Mouse (Mus musculus): ENCODE results near the gene Piezo1.

Piezo1 gene

DNA sequence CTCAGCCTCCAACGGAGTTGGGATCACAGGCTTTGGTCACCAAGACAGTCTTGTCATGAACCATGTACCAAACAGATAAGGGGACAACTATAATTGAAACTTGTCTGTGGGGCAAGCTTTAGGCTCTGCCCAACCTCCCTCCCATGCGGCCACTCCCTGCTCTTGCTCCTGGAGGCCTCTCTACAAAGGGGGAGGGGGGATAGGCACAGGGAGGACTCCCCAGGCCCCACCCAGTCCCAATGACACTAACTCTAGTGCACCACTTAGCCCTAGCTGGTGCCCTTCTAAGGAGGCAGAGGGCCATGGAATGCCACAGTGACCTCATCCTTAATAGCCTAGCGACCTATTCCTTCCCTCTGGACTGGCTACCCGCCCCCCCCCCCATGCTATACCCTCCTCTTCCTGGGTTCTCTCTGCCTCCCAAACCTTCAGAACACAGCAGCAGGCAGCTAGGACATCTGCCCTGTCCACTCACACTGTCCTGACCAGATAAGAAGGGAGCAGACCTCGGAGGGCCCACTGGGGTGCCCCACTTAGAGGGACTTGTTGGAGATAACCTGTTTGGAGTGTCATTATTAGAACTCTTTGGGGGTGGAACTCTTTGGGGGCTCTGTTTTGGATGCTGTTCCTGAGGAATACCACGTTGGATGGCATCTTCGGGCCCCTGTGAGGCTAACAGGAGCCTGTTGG, 4.9 kb downstream of the Piezo1 start:
- no peak for DNase-seq (ENCODE audit: low spot score in 2 of 2)

DNA sequence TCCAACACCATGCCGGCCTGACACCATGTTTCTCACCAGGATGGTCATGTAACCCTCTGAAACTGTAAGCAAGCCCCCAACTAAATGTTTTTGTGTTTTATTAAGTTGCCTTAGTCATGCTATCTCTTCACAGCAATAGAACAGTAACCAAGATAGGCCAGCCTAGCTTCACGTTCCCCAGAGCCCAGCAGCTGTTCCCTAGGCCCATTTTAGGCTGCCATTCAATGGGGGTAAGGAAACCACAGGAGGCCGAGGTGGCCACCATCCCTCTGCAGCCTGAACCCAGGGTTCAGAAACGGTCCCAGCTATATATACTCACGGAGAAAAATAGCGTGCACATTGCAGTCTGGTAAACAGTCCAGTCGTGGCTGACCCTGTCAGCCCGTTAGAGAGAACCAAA, 7.0 kb downstream of the Piezo1 start:
- no peak for DNase-seq (ENCODE audit: low spot score in 2 of 2)

DNA sequence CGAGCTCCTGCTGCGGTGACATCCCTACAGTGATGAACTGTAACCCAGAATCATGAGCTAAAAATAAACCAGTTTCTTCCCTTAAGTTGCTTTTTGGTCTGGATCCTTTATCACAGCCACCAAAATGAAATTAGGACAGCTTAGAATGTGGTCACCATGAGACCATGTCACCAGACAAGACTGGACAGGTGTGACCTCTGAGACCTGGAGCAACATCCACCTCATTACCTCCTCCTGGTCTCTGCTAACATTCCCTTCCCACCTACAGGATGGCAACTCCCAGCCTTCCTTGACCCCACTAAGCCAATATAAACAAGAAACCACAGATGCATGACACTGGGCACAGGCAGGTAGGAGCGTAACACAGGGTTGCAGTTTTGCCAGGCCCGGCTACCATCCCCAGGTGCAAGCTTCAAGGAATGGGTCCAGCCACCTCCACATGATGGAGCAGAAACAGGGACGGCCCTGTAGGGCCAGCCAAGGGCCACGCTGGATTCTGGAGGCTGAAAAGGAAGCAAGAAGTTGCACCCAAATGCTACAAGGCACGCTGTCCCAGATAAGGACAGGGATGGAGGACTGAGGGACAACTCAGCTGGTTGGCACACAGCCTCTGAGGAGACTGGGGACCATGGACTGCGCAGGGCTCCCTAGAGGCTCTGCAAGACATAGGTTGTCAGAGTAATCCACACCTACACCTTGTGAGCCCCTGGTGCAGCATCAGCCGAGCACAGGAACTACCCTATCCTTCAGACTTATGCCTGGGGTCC, 12.6 kb downstream of the Piezo1 start:
- DNase-seq (ENCODE audit: low spot score in 2 of 2), result no peak

DNA sequence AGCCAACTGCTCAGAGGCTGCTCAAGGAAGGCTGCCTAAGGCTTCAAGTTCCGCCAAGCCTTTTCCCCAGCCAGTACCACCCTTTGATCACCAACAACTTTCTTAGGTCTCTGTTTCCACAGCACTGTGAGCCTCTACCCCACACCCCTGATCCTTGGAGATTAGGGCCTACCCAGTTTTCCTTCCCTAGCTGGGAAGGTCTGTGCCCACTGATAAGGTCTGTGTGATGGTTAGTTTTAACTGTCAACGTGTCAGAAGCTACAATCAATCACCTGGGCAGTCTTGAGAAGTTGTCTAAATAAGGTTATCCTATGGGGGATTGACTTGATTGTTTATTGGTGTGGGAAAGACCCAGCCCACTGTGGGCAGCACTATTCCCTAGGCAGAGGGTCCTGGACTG, 13.3 kb downstream of the Piezo1 start:
- no peak for DNase-seq (ENCODE audit: low spot score in 2 of 2)

DNA sequence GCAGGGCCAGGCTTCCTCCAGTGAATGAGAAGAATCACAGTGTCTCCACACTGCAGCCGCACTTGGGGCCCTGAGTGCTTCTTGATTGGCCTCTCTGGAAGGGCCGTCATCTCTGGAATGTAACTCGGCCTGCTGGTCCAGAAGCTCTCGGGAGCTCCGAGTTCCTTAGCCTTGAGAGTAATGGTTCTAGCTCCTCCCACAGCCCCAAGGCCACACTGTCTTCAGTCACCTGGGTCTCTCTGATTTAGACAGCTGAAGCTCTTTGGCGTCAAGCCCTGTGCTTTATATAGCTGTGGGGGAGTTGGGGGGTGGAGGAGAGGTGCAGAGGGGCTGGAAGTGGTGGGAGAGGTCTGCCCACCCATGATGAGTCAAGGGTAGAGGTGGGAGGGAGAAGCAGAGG, 14.1 kb downstream of the Piezo1 start:
- DNase-seq (ENCODE audit: low spot score in 2 of 2), result peak; percentile 51 to 70

DNA sequence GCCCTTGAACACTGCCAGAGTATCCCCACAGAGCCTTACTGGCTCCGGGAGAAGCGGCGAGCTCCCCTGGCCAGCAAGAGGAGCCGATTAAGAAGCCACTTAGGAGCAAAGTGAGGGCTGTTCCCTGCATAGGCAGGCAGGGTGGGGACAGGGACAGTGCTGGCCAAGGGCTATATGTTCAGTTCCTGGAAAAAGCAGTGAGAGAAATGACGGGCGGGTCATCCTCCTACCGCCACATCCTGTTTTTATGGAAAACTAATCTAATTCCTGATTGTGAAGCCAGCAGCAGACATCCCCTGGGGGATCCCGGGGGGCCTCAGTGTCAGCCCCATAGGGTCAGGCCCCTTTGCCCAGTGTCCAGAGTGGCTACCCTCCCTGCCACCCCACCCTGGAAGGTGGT, 19.8 kb downstream of the Piezo1 start:
- DNase-seq (ENCODE audit: low spot score in 2 of 2), result no peak

DNA sequence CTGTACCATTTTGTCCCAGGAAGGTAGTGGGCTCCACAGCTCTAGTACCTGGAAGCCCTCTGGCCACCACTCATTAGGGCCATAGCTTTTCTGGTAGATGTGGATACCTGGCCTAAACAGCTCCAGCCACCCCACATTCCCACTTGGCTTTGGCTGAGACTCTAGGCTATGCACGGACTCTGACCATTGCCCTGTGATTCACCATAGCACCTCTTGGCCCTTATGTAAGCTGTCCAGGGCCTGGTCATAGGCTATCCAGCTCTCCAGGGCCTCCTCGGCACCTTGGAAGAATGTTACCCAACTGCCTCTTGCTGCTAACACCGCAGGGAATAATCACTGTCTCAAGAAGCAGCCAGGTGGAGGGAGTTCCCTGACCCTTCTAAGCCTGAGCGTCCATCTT, 22.0 kb downstream of the Piezo1 start:
- no peak for DNase-seq (ENCODE audit: low spot score in 2 of 2)

DNA sequence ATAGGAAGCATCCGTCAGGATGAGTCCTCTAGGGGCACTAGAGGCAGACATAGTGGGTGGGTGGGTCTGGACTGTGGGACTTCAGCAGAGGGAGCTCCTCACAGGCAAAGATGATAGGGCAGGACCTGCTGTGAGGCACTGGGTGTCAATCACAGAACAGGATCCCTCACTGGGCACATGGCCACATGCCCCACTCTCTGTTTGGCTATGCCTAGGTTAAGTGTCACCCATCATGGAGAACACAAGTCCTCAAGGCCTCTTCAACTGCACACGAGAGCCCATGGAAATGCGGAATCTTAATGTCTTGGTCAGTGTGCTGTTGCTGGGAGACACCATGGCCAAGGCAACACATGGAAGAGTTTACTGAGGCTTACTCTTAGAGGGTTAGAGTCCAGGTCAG, 23.2 kb downstream of the Piezo1 start:
- no peak for DNase-seq (ENCODE audit: low spot score in 2 of 2)

DNA sequence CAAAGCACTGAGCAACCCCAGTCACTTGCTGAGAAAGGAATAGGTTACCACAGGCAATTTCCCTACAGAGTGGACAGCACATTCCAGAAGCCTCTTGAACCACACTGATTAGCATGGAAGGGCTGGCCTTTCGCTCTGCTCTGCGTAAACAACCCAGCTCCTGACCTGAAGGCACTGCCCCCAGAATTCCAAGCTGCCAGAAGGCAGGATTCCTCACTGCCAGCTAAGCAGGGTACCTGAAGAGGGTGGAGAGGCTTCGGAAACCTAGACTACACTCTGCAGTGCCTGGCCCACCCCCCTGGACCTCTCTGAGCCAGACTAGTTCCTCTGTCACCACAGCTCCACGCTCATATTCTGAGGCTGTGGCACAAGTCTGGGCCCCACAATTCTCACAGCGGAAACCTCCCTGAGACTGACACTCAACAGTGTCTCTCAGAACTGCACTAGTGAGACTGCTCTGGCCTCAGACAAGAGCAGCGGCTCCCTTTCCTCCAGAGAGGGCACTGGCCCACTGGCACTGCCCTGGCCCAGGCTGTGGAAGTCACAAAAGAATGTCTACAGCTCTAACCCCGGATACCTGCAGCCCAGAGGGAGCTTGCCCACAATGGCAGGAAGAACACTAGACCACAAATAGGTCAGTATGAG, 24.5 kb downstream of the Piezo1 start:
- DNase-seq (ENCODE audit: low spot score in 2 of 2), result no peak

DNA sequence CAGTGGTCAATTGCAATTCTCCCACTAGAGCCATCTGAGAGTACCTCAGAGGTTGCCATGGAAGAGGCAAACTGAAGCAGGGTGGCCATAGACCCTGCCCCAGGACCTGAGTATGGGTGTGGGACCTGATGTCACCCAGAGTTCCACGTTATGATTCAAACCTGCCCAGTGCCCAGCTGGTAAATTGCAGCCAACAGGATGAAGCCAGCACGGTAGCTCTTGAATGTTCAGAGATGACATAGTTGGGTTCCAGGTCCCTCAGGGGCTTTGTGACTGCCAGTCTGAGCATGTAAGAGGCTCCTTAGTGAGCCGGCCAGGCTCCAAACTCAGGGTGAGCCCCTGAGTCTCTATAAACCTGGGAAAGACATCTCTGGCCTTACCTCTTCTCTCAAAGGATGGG, 25.0 kb downstream of the Piezo1 start:
- no peak for DNase-seq (ENCODE audit: low spot score in 2 of 2)

DNA sequence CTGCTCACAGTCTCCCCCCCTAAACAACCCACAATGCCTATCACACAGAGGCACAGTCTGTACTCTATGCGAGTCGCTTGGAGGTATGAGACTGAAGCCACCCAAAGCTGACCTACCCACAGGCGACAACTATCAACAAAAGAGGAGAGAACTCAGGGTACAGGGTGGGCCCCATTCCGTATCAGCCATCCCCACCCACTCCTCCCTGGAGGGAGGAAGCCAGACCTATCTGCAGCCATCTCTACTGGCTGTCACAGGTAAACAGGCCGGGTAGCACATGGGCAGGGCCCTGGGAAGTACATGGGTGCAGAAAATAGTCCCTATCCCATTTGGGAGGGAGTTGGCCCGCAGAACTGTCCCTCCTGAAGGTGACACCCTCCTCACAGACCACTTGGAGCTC, 26.1 kb downstream of the Piezo1 start:
- DNase-seq (ENCODE audit: low spot score in 2 of 2), result no peak

DNA sequence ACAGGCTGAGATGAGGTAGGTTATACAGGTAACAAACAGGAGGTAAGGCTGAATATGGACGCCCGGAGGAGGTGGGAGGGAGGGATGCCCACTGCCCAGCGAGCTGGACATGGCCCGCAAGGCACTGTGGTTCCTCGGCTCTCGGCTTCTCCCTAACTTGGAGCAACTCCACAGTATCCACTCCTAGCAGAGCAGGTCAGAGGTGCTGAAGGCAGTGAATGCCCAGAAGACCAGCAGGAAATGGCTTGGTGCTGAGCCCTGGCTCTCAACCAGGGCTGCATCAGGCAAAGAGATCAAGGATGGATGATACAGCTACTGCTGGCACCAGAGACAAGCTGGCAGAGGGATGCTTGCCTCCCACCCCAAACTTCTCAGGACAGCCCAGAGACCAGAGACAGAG, 26.6 kb downstream of the Piezo1 start:
- no peak for DNase-seq (ENCODE audit: low spot score in 2 of 2)

DNA sequence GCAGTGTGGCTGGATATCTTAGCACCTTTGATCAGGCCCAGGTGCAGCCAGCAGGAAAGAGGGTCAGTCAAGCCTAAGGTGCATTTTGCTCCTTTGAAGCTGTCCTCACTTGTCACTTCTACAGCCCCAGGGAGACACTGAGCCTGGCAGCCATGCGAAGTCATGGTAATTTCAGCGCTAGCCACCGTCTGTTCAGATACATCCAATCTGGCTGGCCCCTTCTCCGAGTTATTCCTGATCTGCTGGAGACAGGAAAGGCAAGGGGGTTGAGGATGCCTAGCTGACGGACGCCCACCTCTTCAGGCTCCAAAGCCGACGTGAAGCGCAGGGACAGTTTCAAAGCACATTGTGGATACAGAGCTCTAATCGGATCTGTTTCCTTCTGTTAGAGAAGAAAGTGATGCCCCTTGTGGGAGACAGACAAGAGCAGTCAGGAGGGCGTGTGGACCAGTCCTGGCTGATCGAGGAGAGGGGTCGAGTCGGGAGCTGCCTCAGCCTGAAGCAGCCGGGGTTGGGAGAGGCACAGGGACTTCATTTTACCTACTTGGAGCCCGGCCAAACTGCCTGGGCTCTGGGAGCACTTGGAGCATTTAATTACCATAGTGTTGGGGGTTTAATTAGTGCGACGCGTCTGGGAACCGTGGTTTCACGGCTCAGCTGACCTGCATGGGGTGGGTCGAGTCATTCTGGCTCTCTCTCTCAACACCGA, 27.3 kb downstream of the Piezo1 start:
- no peak for DNase-seq (ENCODE audit: low spot score in 2 of 2)

DNA sequence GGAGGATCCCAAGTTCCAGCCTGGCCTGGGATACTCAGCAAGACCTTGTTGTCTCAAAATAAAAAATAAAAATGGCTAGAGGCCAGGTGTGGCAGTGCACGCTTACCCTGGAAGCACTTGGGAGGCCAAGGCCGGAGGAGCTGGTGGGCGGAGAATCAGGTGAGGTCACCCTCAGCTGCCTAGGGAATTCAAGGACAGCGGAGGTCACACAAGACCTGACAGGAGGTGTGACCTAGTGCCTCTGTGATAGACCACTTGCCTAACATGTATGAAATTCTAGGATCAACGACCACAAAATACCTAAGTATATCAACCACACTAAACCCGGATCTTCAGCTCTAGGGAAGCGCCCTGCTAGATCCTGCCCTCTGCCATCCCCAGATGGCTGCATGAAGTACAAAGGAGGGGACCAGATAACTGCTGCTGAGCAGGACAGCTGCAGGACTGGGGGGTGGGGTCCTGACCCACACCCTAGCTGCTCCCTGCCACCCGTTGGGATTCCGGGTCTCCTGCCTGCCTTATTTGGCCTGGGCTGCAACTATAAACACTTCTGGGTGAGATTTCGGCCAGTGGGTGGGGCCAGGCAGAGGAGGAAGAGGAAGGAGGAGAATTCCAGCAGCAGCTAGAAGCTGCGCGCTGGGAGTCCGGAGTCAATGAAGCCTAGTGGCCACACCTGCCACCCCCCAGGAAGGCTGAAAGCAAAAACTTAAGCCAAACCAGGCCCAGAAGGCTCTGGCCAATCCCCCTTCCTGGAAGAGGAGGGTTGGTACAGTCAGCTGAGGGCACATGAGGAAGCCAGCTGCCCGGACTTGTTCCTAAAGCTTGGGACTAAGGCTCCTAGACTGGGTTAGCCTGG, 28.1 kb downstream of the Piezo1 start:
- peak; percentile 61 to 64 for DNase-seq (ENCODE audit: low spot score in 2 of 2)

DNA sequence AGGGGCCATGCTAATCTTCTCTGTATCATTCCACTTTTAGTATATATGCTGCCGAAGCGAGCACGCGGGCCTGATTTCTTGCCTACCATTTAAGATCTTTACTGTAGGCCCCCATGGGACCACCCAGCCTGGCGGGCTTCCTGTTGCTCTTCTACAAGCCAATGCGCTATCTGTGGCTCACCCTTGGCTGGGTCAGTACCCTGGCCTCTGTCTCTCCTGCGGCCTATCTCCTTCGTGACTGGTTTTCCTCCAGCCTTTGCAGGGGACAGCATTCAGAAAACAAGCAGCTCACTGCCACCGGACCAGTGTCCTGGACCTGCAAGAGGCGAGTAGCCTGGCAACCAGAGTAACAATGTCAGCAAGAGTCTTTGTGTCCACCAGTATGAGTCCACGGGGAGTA, 30.5 kb downstream of the Piezo1 start:
- DNase-seq (ENCODE audit: low spot score in 2 of 2), result no peak

DNA sequence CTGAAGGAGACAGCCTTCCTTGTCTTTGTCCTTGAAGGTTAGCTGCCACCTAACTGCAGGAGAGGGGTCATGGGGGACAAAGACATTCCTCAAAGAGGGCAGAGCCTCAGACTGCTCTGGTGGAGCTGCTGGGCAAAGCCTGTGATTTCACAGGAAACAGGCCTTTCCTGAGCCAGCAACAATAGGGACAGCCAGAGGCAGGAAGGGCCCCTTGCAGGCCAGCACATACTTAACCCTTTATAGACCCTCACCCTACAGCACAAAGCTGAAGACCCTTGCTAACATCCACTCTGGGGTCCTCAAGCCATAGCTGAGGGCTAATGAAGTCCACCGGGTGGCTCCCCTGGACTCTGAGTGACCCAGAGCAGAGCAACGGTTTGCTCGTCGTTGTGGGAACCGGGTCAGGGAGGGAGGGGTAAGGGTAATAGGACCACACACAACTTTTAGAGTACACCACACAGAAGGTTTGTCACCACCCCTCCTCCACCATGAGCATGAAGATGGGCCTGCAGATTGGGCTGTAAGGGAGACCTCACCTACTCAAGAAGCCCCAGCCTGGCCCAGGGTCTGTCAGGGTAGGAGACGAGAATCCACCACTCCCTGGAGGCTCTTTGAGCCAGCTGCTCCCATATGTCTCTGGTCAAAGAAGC, 33.5 kb downstream of the Piezo1 start:
- DNase-seq (ENCODE audit: low spot score in 2 of 2), result no peak

DNA sequence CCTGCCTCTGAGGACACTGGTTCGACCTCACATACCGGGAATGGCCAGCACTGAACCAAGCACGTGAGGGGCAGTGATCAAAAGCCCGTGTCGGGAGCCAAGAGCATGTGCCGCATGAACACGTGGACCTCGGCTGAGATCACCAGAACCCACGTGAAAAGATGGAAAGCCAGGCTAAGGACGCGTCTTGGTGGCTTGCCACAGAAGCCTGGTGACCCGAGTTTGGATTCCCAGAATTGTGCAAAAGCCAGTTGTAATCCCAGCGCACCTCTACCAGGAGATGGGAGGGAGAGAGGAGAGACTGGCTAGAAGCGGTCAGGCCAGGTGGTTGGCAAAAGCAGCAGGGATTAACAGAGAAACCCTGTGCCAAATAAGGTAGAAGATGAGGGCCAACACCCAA, 35.4 kb downstream of the Piezo1 start:
- no peak for DNase-seq (ENCODE audit: low spot score in 2 of 2)

DNA sequence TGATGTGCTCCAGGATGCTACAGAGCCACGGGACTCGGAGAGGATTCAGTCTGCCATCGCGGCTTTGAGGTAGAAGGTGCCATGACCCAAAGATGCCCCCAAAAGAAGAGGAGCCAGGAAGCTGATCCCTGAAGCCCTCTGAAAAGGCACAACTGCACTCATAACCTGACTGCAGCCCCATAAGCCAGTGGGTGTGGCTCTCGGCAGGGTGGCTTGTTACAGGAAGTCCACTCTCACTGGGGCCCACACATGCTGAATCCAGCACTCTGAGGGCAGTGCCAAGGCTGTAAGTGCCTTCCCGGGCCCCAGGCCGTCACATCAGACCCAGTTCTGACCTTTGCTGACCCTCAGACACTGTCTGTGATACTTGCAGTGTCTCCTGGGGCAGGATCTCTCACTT, 38.7 kb downstream of the Piezo1 start:
- DNase-seq (ENCODE audit: low spot score in 2 of 2), result no peak

DNA sequence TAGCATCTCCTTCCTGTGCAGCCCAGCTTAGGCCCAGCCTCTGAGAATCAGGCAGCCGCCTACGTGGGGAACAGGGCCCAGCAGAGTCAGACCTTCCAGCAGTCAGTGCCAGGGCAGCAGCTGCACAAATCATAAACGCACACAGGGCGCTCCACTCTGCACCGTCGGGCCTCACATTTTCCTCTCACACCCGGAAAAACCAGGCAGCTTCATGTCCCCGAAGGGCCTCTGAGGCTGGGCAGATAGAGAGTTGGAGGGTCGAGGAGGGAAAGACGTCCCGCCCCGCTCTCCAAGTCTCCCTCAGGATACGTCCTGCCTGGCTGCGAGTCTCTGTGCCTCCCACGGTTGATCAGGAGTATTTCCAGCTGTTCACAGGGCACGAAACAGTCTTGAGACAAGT, 39.6 kb downstream of the Piezo1 start:
- DNase-seq (ENCODE audit: low spot score in 2 of 2), result peak in 1 of 2 experiments; percentile 51

DNA sequence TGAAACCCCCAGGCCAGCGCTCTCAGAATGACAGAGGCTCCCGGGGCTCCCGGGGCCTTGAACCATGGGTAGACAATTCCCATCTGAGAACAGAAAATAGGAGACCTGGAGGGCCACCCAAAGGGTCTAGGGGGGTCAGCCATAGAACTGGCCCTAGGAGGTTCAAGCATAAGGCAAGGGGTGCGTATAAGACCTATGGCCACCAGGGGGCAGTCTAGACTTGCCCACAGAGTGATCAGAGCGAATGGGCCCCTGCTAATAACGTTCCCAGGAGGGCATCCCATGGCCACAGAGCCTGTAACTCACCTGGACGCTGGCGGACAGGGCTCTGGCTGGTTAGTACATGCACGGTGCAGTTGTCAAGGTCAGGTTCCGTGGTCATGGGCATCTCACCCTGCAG, 50.3 kb downstream of the Piezo1 start:
- DNase-seq (ENCODE audit: low spot score in 2 of 2), result peak; percentile 53 to 64

DNA sequence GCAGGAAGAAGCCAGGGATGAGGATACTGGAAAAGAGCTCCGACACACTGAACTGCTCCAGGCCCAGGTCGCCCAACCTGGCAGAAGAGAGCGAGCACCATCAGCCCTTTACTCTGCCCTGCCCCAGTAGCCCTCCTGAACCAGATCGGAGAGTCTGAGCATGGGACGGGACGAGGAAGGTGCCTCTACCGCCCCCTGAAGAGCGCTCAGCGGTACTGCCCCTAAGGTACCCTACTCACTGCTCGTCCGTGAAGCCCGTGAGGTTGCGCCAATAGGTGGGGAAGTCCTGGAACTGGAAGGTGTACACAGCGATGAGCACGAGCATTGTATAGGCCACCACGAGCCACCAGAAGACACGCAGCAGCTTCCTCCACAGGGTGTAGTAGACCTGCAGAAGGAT, 53.2 kb downstream of the Piezo1 start:
- no peak for DNase-seq (ENCODE audit: low spot score in 2 of 2)

Measured in urinary bladder, adult 18-20 months (tissue).